Mouse (Mus musculus): Measurements from ENCODE around the gene Slc1a1. TPM values are rescaled to one million over a fixed set of nuclear protein-coding genes. Genes with fewer than 3 reads are reported as not detected.

The Slc1a1 gene
- total and polyA plus RNA-seq, 2 experiments from 2014 or later: 3.7 to 14.1 TPM

DNA sequence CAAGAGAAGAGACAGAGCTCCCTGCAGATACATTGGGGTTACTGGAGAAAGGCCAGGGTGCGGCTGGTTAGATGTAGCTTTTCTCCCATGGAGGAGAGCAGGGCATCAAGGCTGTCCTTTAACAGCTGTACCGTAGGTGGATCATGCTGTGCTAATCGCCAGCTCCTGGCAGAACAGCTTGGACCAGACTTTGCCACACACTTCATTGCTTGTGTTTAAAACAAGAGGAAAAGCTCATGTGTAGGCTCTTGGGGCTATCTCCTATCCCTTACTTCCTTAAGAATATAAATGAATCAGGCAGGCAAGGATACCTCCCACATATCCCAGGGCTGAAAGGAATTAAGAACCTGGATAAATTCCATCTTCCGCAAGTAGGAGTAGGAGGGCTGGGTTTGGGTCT, 68.0 kb downstream of the Slc1a1 start:
- H3K27ac ChIP-seq (ENCODE audit: low read depth): no peak overlapping the region
- DNase-seq (ENCODE audit: low spot score): no peak
- no peak for ATAC-seq (ENCODE audit: insufficient read depth, low read depth)
- no peak overlapping the region for H3K4me3 ChIP-seq (ENCODE audit: low read depth, low read length)
- no peak overlapping the region for H3K4me2 ChIP-seq (ENCODE audit: low read depth, low read length)
- no peak overlapping the region for H3K9ac ChIP-seq (replicated peaks; ENCODE audit: low read depth, low read length)
- no peaks in the 10 kb centered on the region for H3K36me3 ChIP-seq (replicated peaks; ENCODE audit: control insufficient read depth, insufficient read depth, low read length)
- TF ChIP-seq EP300 (IDR thresholded peaks at IDR 0.05; ENCODE audit: low read depth) (no peak), CTCF (IDR thresholded peaks at IDR 0.05; ENCODE audit: low read depth) (no peak)
- WGBS: 73% methylated on average over 4 of the region's 4 CpGs
- no peaks in the 10 kb centered on the region for H3K9me3 ChIP-seq (replicated peaks; ENCODE audit: control insufficient read depth, low read length)
- H3K4me1 ChIP-seq (ENCODE audit: control insufficient read depth, insufficient read depth): no peaks in the 10 kb centered on the region
- no peaks in the 10 kb centered on the region for H3K27me3 ChIP-seq (ENCODE audit: control insufficient read depth, insufficient read depth, low read length)

DNA sequence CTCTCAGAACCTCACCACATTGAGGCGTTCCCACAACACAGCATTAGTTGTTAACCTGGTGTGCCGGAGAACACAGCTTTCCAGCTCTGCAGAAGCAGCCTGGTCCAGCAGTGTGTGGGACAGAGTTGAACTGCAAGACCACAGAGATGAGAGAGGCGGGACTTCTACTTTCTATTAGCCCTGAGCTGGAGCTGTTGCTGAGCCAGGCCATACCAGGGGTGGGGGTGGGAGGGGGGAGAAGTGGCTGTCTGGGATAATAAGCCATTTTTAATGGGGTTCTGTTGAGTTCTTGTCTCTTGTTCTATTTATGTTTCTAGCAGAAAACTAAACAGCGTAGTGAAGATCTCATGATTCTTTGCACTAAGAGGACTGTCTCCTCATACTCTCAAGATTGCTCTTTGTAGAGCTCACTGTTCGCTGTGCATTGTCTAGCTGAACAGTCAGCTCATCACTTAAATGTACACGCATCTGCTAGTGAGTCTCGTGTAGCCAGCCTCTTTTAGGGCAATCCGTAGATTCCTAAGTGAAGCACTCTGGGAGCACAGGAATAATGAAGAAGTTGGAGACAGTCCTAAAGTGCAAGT, 68.8 kb downstream of the Slc1a1 start:
- H3K4me2 ChIP-seq (ENCODE audit: low read depth, low read length): no peak overlapping the region
- WGBS: 72% methylated on average over 8 of the region's 8 CpGs
- H3K27ac ChIP-seq (ENCODE audit: low read depth): no peak overlapping the region
- H3K4me3 ChIP-seq (ENCODE audit: low read depth, low read length): no peak overlapping the region
- H3K9me3 ChIP-seq (replicated peaks; ENCODE audit: control insufficient read depth, low read length): no peaks in the 10 kb centered on the region
- DNase-seq (ENCODE audit: low spot score): no peak
- H3K27me3 ChIP-seq (ENCODE audit: control insufficient read depth, insufficient read depth, low read length): no peaks in the 10 kb centered on the region
- H3K9ac ChIP-seq (replicated peaks; ENCODE audit: low read depth, low read length): no peak overlapping the region
- no peak for TF ChIP-seq EP300 (IDR thresholded peaks at IDR 0.05; ENCODE audit: low read depth)
- no peak for TF ChIP-seq CTCF (IDR thresholded peaks at IDR 0.05; ENCODE audit: low read depth)
- no peaks in the 10 kb centered on the region for H3K36me3 ChIP-seq (replicated peaks; ENCODE audit: control insufficient read depth, insufficient read depth, low read length)
- ATAC-seq (ENCODE audit: insufficient read depth, low read depth): no peak
- H3K4me1 ChIP-seq (ENCODE audit: control insufficient read depth, insufficient read depth): no peaks in the 10 kb centered on the region

DNA sequence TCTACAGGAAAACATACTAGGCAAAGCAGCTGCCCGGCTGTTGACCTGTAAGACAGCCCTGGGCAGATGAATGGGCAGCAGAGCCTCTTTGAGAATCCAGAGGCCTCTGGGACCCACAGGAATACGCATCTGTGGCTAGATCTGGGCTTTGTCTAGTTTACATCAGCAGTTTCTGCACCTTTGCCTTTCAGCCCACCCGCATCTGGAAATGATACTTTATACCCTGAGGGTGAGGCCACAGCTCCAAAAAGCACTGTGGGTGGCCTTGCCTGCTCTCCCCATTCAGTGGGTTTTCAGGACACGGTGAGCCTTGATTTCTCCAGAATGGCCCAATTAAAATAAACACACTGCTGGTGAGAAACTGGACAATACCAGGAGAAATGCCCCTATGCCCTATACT, 73.3 kb downstream of the Slc1a1 start:
- no peaks in the 10 kb centered on the region for H3K4me1 ChIP-seq (ENCODE audit: control insufficient read depth, insufficient read depth)
- TF ChIP-seq CTCF (IDR thresholded peaks at IDR 0.05; ENCODE audit: low read depth): no peak
- no peak for TF ChIP-seq EP300 (IDR thresholded peaks at IDR 0.05; ENCODE audit: low read depth)
- no peak overlapping the region for H3K4me2 ChIP-seq (ENCODE audit: low read depth, low read length)
- no peaks in the 10 kb centered on the region for H3K9me3 ChIP-seq (replicated peaks; ENCODE audit: control insufficient read depth, low read length)
- H3K4me3 ChIP-seq (ENCODE audit: low read depth, low read length): no peak overlapping the region
- no peak overlapping the region for H3K27ac ChIP-seq (ENCODE audit: low read depth)
- no peaks in the 10 kb centered on the region for H3K36me3 ChIP-seq (replicated peaks; ENCODE audit: control insufficient read depth, insufficient read depth, low read length)
- no peak overlapping the region for H3K9ac ChIP-seq (replicated peaks; ENCODE audit: low read depth, low read length)
- H3K27me3 ChIP-seq (ENCODE audit: control insufficient read depth, insufficient read depth, low read length): no peaks in the 10 kb centered on the region
- 79% methylated on average over 4 of the region's 4 CpGs for WGBS
- no peak for DNase-seq (ENCODE audit: low spot score)
- no peak for ATAC-seq (ENCODE audit: insufficient read depth, low read depth)

- Histone ChIP-seq H3K36me3 (replicated peaks; ENCODE audit: control insufficient read depth, insufficient read depth, low read length) (no peaks in the 10 kb centered on the region), H3K27ac (ENCODE audit: low read depth) (no peak overlapping the region), H3K9me3 (replicated peaks; ENCODE audit: control insufficient read depth, low read length) (no peaks in the 10 kb centered on the region), H3K9ac (replicated peaks; ENCODE audit: low read depth, low read length) (no peak overlapping the region), H3K4me2 (ENCODE audit: low read depth, low read length) (no peak overlapping the region), H3K27me3 (ENCODE audit: control insufficient read depth, insufficient read depth, low read length) (no peaks in the 10 kb centered on the region), H3K4me1 (ENCODE audit: control insufficient read depth, insufficient read depth) (no peaks in the 10 kb centered on the region), H3K4me3 (ENCODE audit: low read depth, low read length) (no peak overlapping the region)
- WGBS: 72% methylated on average over 9 of the region's 9 CpGs
- ATAC-seq (ENCODE audit: insufficient read depth, low read depth) (no peak), DNase-seq (ENCODE audit: low spot score) (no peak)
- TF ChIP-seq CTCF (IDR thresholded peaks at IDR 0.05; ENCODE audit: low read depth) (no peak), EP300 (IDR thresholded peaks at IDR 0.05; ENCODE audit: low read depth) (no peak)
These were observed 73.8 kb downstream of the Slc1a1 start for GRCm38 (mm10) chr19:28908693-28909092.

GRCm38 (mm10) chr19:28914598-28914997, 79.7 kb downstream of the Slc1a1 start:
- TF ChIP-seq EP300 (IDR thresholded peaks at IDR 0.05; ENCODE audit: low read depth) (no peak), CTCF (IDR thresholded peaks at IDR 0.05; ENCODE audit: low read depth) (no peak)
- Histone ChIP-seq H3K4me3 (ENCODE audit: low read depth, low read length) (no peak overlapping the region), H3K27me3 (ENCODE audit: control insufficient read depth, insufficient read depth, low read length) (no peaks in the 10 kb centered on the region), H3K4me1 (ENCODE audit: control insufficient read depth, insufficient read depth) (no peaks in the 10 kb centered on the region), H3K27ac (ENCODE audit: low read depth) (no peak overlapping the region), H3K9me3 (replicated peaks; ENCODE audit: control insufficient read depth, low read length) (no peaks in the 10 kb centered on the region), H3K9ac (replicated peaks; ENCODE audit: low read depth, low read length) (no peak overlapping the region), H3K36me3 (replicated peaks; ENCODE audit: control insufficient read depth, insufficient read depth, low read length) (no peaks in the 10 kb centered on the region), H3K4me2 (ENCODE audit: low read depth, low read length) (no peak overlapping the region)
- WGBS: 55% methylated on average over 6 of the region's 6 CpGs
- DNase-seq (ENCODE audit: low spot score) (no peak), ATAC-seq (ENCODE audit: insufficient read depth, low read depth) (no peak)

DNA sequence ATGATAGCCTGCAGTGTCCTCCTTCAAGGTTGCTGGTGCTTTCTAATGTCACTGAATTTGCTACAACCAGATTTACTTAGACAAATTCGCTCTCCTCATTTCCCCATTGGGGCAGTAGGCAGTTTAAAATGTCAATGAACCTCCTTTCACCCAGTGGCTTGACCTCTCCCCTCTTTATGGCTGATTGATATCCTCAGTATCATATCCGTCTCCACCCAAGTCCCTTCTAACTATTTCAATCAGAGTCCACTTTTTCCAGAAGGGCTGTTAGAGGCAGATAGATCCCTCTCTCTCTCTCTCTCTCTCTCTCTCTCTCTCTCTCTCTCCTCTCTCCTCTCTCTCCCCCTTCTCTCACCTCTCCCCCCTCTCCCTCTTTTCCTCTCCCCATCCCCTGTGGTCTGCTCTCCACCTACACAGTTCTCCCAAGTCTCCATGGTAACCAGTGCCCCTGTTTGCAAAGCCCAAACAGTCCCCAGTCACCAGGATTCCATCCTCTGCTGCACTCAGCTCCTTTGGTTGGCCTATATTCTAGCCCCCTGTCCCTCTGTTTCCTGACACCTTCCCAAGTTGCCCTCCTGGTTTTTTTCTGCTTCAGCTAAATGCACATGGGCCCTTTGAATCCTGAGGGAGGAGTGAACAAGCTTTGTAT, 80.9 kb downstream of the Slc1a1 start:
- TF ChIP-seq EP300 (IDR thresholded peaks at IDR 0.05; ENCODE audit: low read depth) (no peak), CTCF (IDR thresholded peaks at IDR 0.05; ENCODE audit: low read depth) (no peak)
- H3K4me1 ChIP-seq (ENCODE audit: control insufficient read depth, insufficient read depth): no peaks in the 10 kb centered on the region
- no peaks in the 10 kb centered on the region for H3K27me3 ChIP-seq (ENCODE audit: control insufficient read depth, insufficient read depth, low read length)
- H3K4me3 ChIP-seq (ENCODE audit: low read depth, low read length): no peak overlapping the region
- H3K9me3 ChIP-seq (replicated peaks; ENCODE audit: control insufficient read depth, low read length): no peaks in the 10 kb centered on the region
- DNase-seq (ENCODE audit: low spot score) (no peak), ATAC-seq (ENCODE audit: insufficient read depth, low read depth) (no peak)
- no peak overlapping the region for H3K27ac ChIP-seq (ENCODE audit: low read depth)
- 92% methylated on average over 2 of the region's 2 CpGs for WGBS
- no peaks in the 10 kb centered on the region for H3K36me3 ChIP-seq (replicated peaks; ENCODE audit: control insufficient read depth, insufficient read depth, low read length)
- H3K4me2 ChIP-seq (ENCODE audit: low read depth, low read length): no peak overlapping the region
- no peak overlapping the region for H3K9ac ChIP-seq (replicated peaks; ENCODE audit: low read depth, low read length)

Data from heart, postnatal 0 days (tissue).